Mouse (Mus musculus) MEL (cell line): ENCODE data around the gene Fam76a. TPM values are rescaled to one million over a fixed set of nuclear protein-coding genes. Genes with fewer than 3 reads are reported as not detected.
"Not testable (repeated sequence)": the region's sequence is repeated elsewhere in the genome, so short reads cannot be mapped to it uniquely, and the experiment has no call there.

Experiments
- DNase-seq: peaks from one replicate; pipeline ENCODE4 v3.0.0; 2011; ENCODE audit warnings: low read depth, low spot score
- H3K27ac ChIP-seq: 2 replicates; pipeline ENCODE4 v1.5.1; 2012; ENCODE audit warnings: low read depth, mild to moderate bottlenecking, control low read depth, low read length, moderate library complexity; ENCODE audit not compliant: control insufficient read depth
- H3K27me3 ChIP-seq, 2 experiments: fragments of 150-350 bp in 1 of 2; sonication (generic) in 1 of 2; 2 replicates each; pipeline ENCODE4 v1.6.1; 2012; ENCODE audit warnings: low read length in 2 of 2, mild to moderate bottlenecking in 2 of 2, improper control_type of control experiment in 1 of 2, moderate library complexity in 1 of 2; ENCODE audit not compliant: insufficient read depth in 2 of 2, control insufficient read depth in 1 of 2
- H3K36me3 ChIP-seq, 2 experiments: 2 replicates each; pipeline ENCODE4 v1.6.1; 2012 to 2014; ENCODE audit warnings: low read length in 2 of 2, improper control_type of control experiment in 1 of 2, inconsistent platforms in 1 of 2, mild to moderate bottlenecking in 1 of 2; ENCODE audit not compliant: insufficient read depth in 2 of 2, control insufficient read depth in 1 of 2
- H3K4me1 ChIP-seq, 2 experiments: fragments of 150-350 bp in 1 of 2; sonication (generic) in 1 of 2; 2 replicates each; pipeline ENCODE4 v1.6.1; 2012; ENCODE audit warnings: low read length in 2 of 2, improper control_type of control experiment in 1 of 2, mild to moderate bottlenecking in 1 of 2; ENCODE audit not compliant: insufficient read depth in 2 of 2, control insufficient read depth in 1 of 2
- H3K4me3 ChIP-seq, 2 experiments: fragments of 150-350 bp in 1 of 2; sonication (generic) in 1 of 2; 2 replicates each; pipeline ENCODE4 v1.5.1; 2012; ENCODE audit warnings: low read depth in 2 of 2, low read length in 2 of 2, mild to moderate bottlenecking in 2 of 2, moderate library complexity in 2 of 2, control low read depth in 1 of 2, improper control_type of control experiment in 1 of 2; ENCODE audit not compliant: control insufficient read depth in 1 of 2, insufficient read depth in 1 of 2
- H3K79me2 ChIP-seq: 2 replicates; pipeline ENCODE4 v1.6.1; 2012; ENCODE audit warnings: mild to moderate bottlenecking, low read length, moderate library complexity; ENCODE audit not compliant: control insufficient read depth, poor library complexity, insufficient read depth
- H3K9ac ChIP-seq: 2 replicates; pipeline ENCODE4 v1.6.1; 2012; ENCODE audit warnings: low read depth, mild to moderate bottlenecking, control low read depth, low read length, moderate library complexity; ENCODE audit not compliant: control insufficient read depth, poor library complexity, severe bottlenecking
- H3K9me3 ChIP-seq: fragments of 150-350 bp; sonication (generic); replicated peaks from 2 replicates; pipeline ENCODE4 v1.6.1; 2012; ENCODE audit warnings: mild to moderate bottlenecking, low read length, improper control_type of control experiment, moderate library complexity; ENCODE audit not compliant: insufficient read depth
- CHD1 ChIP-seq: IDR thresholded peaks from 2 replicates; pipeline ENCODE4 v1.6.1; 2012; ENCODE audit warnings: low read depth, mild to moderate bottlenecking, inconsistent platforms, low read length, improper control_type of control experiment
- EP300 ChIP-seq, 2 experiments: IDR thresholded peaks; 2 replicates each; pipeline ENCODE4 v1.6.1; 2011; ENCODE audit warnings: improper control_type of control experiment in 2 of 2, low read length in 2 of 2, low read depth in 1 of 2, mild to moderate bottlenecking in 1 of 2
- ETS1 ChIP-seq: IDR thresholded peaks from 2 replicates; pipeline ENCODE4 v1.6.1; 2012; ENCODE audit warnings: low read depth, mild to moderate bottlenecking, inconsistent platforms, low read length, improper control_type of control experiment, moderate library complexity
- MAZ ChIP-seq: IDR thresholded peaks from 2 replicates; pipeline ENCODE4 v1.6.1; 2012; ENCODE audit warnings: low read depth, mild to moderate bottlenecking, inconsistent platforms, low read length, improper control_type of control experiment
- MEF2A ChIP-seq: IDR thresholded peaks from 2 replicates; pipeline ENCODE4 v1.6.1; 2014; ENCODE audit warnings: low read depth, mild to moderate bottlenecking, inconsistent platforms, low read length, improper control_type of control experiment; ENCODE audit not compliant: poor library complexity, insufficient replicate concordance, severe bottlenecking; ENCODE audit errors: extremely low read depth
- MXI1 ChIP-seq: IDR thresholded peaks from 2 replicates; pipeline ENCODE4 v1.6.1; 2011; ENCODE audit warnings: mild to moderate bottlenecking, low read depth, low read length, improper control_type of control experiment
- MYC ChIP-seq: IDR thresholded peaks from 2 replicates; pipeline ENCODE4 v1.6.1; 2011; ENCODE audit warnings: low read depth, mild to moderate bottlenecking, low read length, improper control_type of control experiment, moderate library complexity
- NELFE ChIP-seq: IDR thresholded peaks from 2 replicates; pipeline ENCODE4 v1.6.1; 2011; ENCODE audit warnings: low read depth, low read length, improper control_type of control experiment
- POLR2A ChIP-seq, 2 experiments: IDR thresholded peaks; 2 replicates each; pipeline ENCODE4 v1.6.1; 2011 to 2012; ENCODE audit warnings: low read length in 2 of 2, mild to moderate bottlenecking in 2 of 2, control low read depth in 1 of 2, improper control_type of control experiment in 1 of 2, low read depth in 1 of 2, moderate library complexity in 1 of 2; ENCODE audit not compliant: control insufficient read depth in 1 of 2, insufficient read depth in 1 of 2, poor library complexity in 1 of 2
- SIN3A ChIP-seq: IDR thresholded peaks from 2 replicates; pipeline ENCODE4 v1.6.1; 2012; ENCODE audit warnings: low read length, improper control_type of control experiment, inconsistent platforms
- TAL1 ChIP-seq: IDR thresholded peaks from 2 replicates; pipeline ENCODE4 v1.6.1; 2012; ENCODE audit warnings: mild to moderate bottlenecking, inconsistent platforms, low read length, moderate library complexity, mixed read lengths
- TBP ChIP-seq: IDR thresholded peaks from 2 replicates; pipeline ENCODE4 v1.8.0; 2011; ENCODE audit warnings: low read depth, low read length, improper control_type of control experiment
- TCF12 ChIP-seq: IDR thresholded peaks from 2 replicates; pipeline ENCODE4 v1.6.1; 2014; ENCODE audit warnings: low read depth, mild to moderate bottlenecking, inconsistent platforms, low read length, improper control_type of control experiment, moderate library complexity
- UBTF ChIP-seq: IDR thresholded peaks from 2 replicates; pipeline ENCODE4 v1.6.1; 2012; ENCODE audit warnings: low read depth, mild to moderate bottlenecking, inconsistent platforms, low read length, improper control_type of control experiment, moderate library complexity, borderline replicate concordance; ENCODE audit not compliant: insufficient read depth
- ZC3H11A ChIP-seq: IDR thresholded peaks from 2 replicates; pipeline ENCODE4 v1.6.1; 2012; ENCODE audit warnings: low read depth, mild to moderate bottlenecking, inconsistent platforms, low read length, improper control_type of control experiment
- polyA plus RNA-seq, 2 experiments: library from polyadenylated mRNA; stranded (reverse) in 1 of 2; unstranded in 1 of 2; fragments of >175 nt in 1 of 2; fragments of >200 nt in 1 of 2; gene quantifications; 2 replicates each; pipeline versions ENCODE4 v1.2.1 to v1.2.4; 2012; ENCODE audit warnings: low replicate concordance in 2 of 2, low read depth in 1 of 2; ENCODE audit not compliant: insufficient read length in 2 of 2, insufficient read depth in 1 of 2, missing spikeins in 1 of 2
- total RNA-seq: library from RNA; depleted of rRNA; stranded (reverse); fragments of 300-350 nt; gene quantifications from 2 replicates; pipeline ENCODE4 v1.2.3, GENCODE M21; 2012

The Fam76a gene
- total and polyA plus RNA-seq, 3 experiments: 8.4 to 15.4 TPM; not detected in 1

- H3K4me3 ChIP-seq, H3K4me1 ChIP-seq, H3K79me2 ChIP-seq, H3K27ac ChIP-seq, H3K36me3 ChIP-seq, H3K9me3 ChIP-seq, H3K9ac ChIP-seq: not testable (repeated sequence)
- H3K27me3 ChIP-seq: peaks cover 18 to 19% of the 10 kb centered on the region in 2 experiments
- DNase-seq: peak; percentile 19
- peak; percentile 62 for TF ChIP-seq TBP
Measured at GRCm38 (mm10) chr4:132926520-132926919, 4.2 kb upstream of the Fam76a start.

- Histone ChIP-seq H3K9ac (peak overlapping the region; percentile 84), H3K36me3 (peaks cover 1 to 9% of the 10 kb centered on the region in 2 experiments; a peak in 2 of 4 replicates), H3K9me3 (no peaks in the 10 kb centered on the region), H3K79me2 (peaks cover 3% of the 10 kb centered on the region; the same call in 1 of the 2 replicates), H3K27me3 (peaks cover 7 to 9% of the 10 kb centered on the region in 2 experiments; a peak in 3 of 4 replicates), H3K27ac (peak overlapping the region; percentile 41), H3K4me1 (peaks cover 0 to 3% of the 10 kb centered on the region in 2 experiments; a peak in 2 of 4 replicates), H3K4me3 (peak overlapping the region; percentile 70 to 100)
- peak; percentile 55 for TF ChIP-seq TCF12
- peak; percentile 20 to 56; a peak in 3 of 4 replicates for TF ChIP-seq POLR2A (IDR thresholded peaks at IDR 0.05; ENCODE audit: control insufficient read depth in 1 of 2, insufficient read depth in 1 of 2, low read depth in 1 of 2, low read length in 2 of 2, poor library complexity in 1 of 2)
- peak; percentile 14 for TF ChIP-seq MXI1
- TF ChIP-seq SIN3A: no peak; the same call in none of the 2 replicates
- TF ChIP-seq NELFE: peak; percentile 60; the same call in 1 of the 2 replicates
- 0 out of 2 replicates have a peak, but pooled peaks have one; percentile 13 for TF ChIP-seq ETS1
- no peak for TF ChIP-seq EP300 (IDR thresholded peaks at IDR 0.05; ENCODE audit: low read depth in 1 of 2, low read length in 2 of 2)
- no peak for TF ChIP-seq TBP
- no peak for TF ChIP-seq MEF2A
- peak; percentile 31; the same call in 1 of the 2 replicates for TF ChIP-seq TAL1
- peak; percentile 64 for DNase-seq
Measured at GRCm38 (mm10) chr4:132922061-132922530, 262 bp downstream of the Fam76a start.

GRCm38 (mm10) chr4:132921488-132921887 is 870 bp downstream of the Fam76a start:
- TF ChIP-seq MYC (0 out of 2 replicates have a peak, but pooled peaks have one; percentile 8), MAZ (no peak), SIN3A (no peak; the same call in 1 of the 2 replicates), ZC3H11A (no peak), UBTF (0 out of 2 replicates have a peak, but pooled peaks have one; percentile 58), CHD1 (no peak), MXI1 (peak; percentile 36; the same call in 1 of the 2 replicates)
- peak; percentile 61 for DNase-seq
- peaks cover 3% of the 10 kb centered on the region; the same call in 1 of the 2 replicates for H3K79me2 ChIP-seq
- peaks cover 0 to 3% of the 10 kb centered on the region in 2 experiments; a peak in 2 of 4 replicates for H3K4me1 ChIP-seq
- H3K9me3 ChIP-seq: no peaks in the 10 kb centered on the region
- peak overlapping the region; percentile 41 for H3K27ac ChIP-seq
- peaks cover 1 to 9% of the 10 kb centered on the region in 2 experiments; a peak in 2 of 4 replicates for H3K36me3 ChIP-seq
- H3K27me3 ChIP-seq: peaks cover 4 to 7% of the 10 kb centered on the region in 2 experiments; a peak in 3 of 4 replicates
- peak overlapping the region; percentile 70 to 100 for H3K4me3 ChIP-seq
- H3K9ac ChIP-seq: peak overlapping the region; percentile 84
